Mouse (Mus musculus): ENCODE data around the gene Ano6. TPM values are rescaled to one million over a fixed set of nuclear protein-coding genes. Genes with fewer than 3 reads are reported as not detected.

Gene Ano6
- polyA plus RNA-seq, 1 experiment from 2014 or later: 57.3 TPM

DNA sequence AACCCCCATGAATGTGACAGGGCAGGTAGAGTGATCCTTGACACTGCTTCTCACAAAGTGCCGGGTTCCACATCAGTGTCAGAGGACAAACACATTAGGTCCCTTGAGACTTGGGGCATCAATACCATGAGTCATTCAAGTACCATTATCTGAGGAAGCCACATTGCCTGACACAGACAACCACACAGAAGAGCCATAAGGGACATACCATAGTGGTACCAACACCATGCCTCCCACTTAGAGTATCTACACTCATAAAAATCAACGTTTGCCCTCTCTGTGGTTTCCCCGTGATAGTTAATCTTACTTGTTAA lies 187.3 kb downstream of the Ano6 start:
- H3K9me3 ChIP-seq (ENCODE audit: control insufficient read depth, low read length): no peaks in the 10 kb centered on the region
- 79% methylated on average over 3 of the region's 3 CpGs for whole genome bisulfite sequencing
- DNase-seq (ENCODE audit: low spot score): no peak
- ATAC-seq (ENCODE audit: low read depth): no peak
- peaks cover 7% of the 10 kb centered on the region; the same call in 1 of the 2 replicates for H3K4me1 ChIP-seq (ENCODE audit: control insufficient read depth, insufficient read depth, low read length)
- H3K9ac ChIP-seq (ENCODE audit: low read depth, low read length): no peak overlapping the region
- H3K4me2 ChIP-seq (ENCODE audit: low read depth, low read length): no peak overlapping the region
- H3K27me3 ChIP-seq (replicated peaks; ENCODE audit: control insufficient read depth, insufficient read depth, low read length): no peaks in the 10 kb centered on the region
- H3K27ac ChIP-seq (replicated peaks; ENCODE audit: low read depth, low read length): no peak overlapping the region
- H3K36me3 ChIP-seq (ENCODE audit: control insufficient read depth, insufficient read depth, low read length): peaks cover 15% of the 10 kb centered on the region
- no peak overlapping the region for H3K4me3 ChIP-seq (ENCODE audit: low read depth, low read length)

DNA sequence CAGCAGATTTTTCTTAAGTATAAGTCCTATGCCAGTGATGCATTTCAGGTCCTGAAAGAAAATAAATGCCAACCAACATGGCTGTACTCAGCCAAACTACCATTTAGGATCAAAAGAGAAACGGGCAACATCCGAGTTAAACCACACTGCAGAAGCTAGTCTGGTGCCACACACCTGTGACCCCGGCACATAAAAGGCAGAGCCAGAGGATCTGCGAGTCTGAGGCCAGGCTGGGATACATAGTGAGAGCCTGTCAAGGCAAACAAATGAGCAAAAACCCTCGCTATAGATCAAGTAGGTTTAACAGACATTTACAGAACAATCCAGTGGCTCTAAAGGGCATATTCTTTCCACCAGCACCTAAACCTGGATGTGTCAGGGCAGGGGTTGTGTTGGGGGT lies 190.0 kb downstream of the Ano6 start:
- no peaks in the 10 kb centered on the region for H3K9me3 ChIP-seq (ENCODE audit: control insufficient read depth, low read length)
- ATAC-seq (ENCODE audit: low read depth) (no peak), DNase-seq (ENCODE audit: low spot score) (no peak)
- H3K4me1 ChIP-seq (ENCODE audit: control insufficient read depth, insufficient read depth, low read length): peaks cover 7% of the 10 kb centered on the region; the same call in 1 of the 2 replicates
- no peak overlapping the region for H3K9ac ChIP-seq (ENCODE audit: low read depth, low read length)
- 62% methylated on average over 5 of the region's 5 CpGs for WGBS
- no peaks in the 10 kb centered on the region for H3K36me3 ChIP-seq (ENCODE audit: control insufficient read depth, insufficient read depth, low read length)
- H3K27ac ChIP-seq (replicated peaks; ENCODE audit: low read depth, low read length): no peak overlapping the region
- no peaks in the 10 kb centered on the region for H3K27me3 ChIP-seq (replicated peaks; ENCODE audit: control insufficient read depth, insufficient read depth, low read length)
- H3K4me3 ChIP-seq (ENCODE audit: low read depth, low read length): no peak overlapping the region
- H3K4me2 ChIP-seq (ENCODE audit: low read depth, low read length): no peak overlapping the region

DNA sequence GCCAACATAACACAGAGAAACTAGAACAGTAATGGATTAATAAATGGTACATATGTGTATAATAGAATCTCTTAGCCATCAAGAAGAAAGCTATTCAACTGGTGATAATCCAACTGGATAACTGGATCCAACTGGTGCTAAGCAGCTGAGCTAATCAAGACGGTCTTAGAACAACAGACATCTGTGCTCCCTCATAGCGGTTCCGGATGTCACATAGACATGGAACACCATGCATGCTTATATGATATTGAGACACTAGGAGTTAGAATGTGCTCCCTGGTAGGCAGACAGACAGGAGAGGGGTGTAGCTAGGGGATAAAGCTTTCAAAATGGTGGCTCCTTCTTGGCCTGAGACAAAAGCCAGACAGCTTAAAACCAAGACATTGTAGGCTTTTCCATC lies 197.3 kb downstream of the Ano6 start:
- Histone ChIP-seq H3K4me3 (ENCODE audit: low read depth, low read length) (no peak overlapping the region), H3K27me3 (replicated peaks; ENCODE audit: control insufficient read depth, insufficient read depth, low read length) (no peaks in the 10 kb centered on the region), H3K4me2 (ENCODE audit: low read depth, low read length) (no peak overlapping the region), H3K4me1 (ENCODE audit: control insufficient read depth, insufficient read depth, low read length) (no peaks in the 10 kb centered on the region), H3K9me3 (ENCODE audit: control insufficient read depth, low read length) (peaks cover 10% of the 10 kb centered on the region), H3K27ac (replicated peaks; ENCODE audit: low read depth, low read length) (no peak overlapping the region), H3K9ac (ENCODE audit: low read depth, low read length) (no peak overlapping the region), H3K36me3 (ENCODE audit: control insufficient read depth, insufficient read depth, low read length) (no peaks in the 10 kb centered on the region)
- ATAC-seq (ENCODE audit: low read depth) (no peak), DNase-seq (ENCODE audit: low spot score) (no peak)
- WGBS: 86% methylated on average over 3 of the region's 3 CpGs

DNA sequence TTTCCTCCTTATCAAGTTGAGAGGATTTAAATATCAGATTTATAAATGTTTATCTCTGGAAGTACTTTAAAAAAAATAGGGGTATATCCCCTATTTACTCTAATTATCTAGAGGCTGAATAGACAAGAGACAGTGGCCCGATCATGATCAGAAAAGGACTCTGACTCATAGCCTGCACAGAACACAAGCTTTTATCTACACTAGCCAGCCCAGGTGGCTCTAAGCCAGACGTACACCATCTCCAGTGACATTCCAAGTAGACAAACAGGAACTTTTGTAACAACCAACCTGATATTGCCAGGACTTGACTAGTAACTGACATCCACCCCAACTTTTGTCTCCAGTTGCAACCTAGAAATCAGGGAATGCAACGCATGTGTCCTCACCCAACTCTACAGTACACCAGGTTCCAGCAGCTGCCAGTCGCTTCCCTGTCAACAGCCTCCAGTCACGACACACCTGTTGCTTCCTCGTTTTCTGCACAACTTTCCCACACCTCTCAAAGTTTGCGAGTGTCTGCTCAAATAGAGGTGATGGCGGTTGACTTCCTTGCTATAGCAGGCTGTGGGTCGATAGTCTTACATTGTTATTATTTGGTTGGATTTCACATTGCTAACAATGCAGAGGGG lies 199.0 kb downstream of the Ano6 start:
- Histone ChIP-seq H3K36me3 (ENCODE audit: control insufficient read depth, insufficient read depth, low read length) (no peaks in the 10 kb centered on the region), H3K27ac (replicated peaks; ENCODE audit: low read depth, low read length) (no peak overlapping the region), H3K4me1 (ENCODE audit: control insufficient read depth, insufficient read depth, low read length) (no peaks in the 10 kb centered on the region), H3K4me3 (ENCODE audit: low read depth, low read length) (no peak overlapping the region), H3K27me3 (replicated peaks; ENCODE audit: control insufficient read depth, insufficient read depth, low read length) (no peaks in the 10 kb centered on the region), H3K4me2 (ENCODE audit: low read depth, low read length) (no peak overlapping the region), H3K9me3 (ENCODE audit: control insufficient read depth, low read length) (peaks cover 10% of the 10 kb centered on the region), H3K9ac (ENCODE audit: low read depth, low read length) (no peak overlapping the region)
- 84% methylated on average over 9 of the region's 9 CpGs for WGBS
- ATAC-seq (ENCODE audit: low read depth) (no peak), DNase-seq (ENCODE audit: low spot score) (peak; percentile 22)

DNA sequence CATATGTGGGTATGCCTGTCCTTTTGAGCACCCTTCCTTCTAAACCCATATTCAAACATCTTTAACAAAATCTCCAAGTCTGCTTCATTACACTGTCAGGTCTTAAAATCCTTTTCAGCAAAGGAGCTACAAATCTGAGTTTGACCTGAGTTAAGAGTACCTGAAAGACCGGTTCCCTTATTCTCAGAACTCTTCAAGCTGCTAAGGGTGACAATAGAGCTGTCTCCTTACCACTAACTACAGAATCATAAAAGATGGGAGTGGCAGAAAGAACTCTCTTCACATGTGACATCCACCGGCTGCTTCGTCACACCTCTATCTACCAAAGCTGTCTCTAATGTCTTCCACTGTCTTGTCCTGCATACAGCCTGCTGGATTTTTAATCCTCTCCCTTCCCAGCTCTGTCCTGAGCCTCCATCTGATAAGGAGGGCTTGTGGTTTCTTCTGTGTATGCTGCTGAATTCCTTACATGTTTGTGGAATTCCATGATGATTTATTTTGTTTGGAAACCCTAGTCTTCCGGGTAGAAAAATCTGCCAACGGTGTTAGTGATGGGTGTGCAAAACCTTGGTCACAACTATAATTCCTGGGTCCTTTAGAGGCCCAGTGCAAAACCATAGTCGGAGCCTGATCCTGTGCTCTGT lies 212.4 kb downstream of the Ano6 start:
- 56% methylated on average over 6 of the region's 6 CpGs for WGBS
- Histone ChIP-seq H3K27ac (replicated peaks; ENCODE audit: low read depth, low read length) (no peak overlapping the region), H3K36me3 (ENCODE audit: control insufficient read depth, insufficient read depth, low read length) (no peaks in the 10 kb centered on the region), H3K9ac (ENCODE audit: low read depth, low read length) (no peak overlapping the region), H3K4me3 (ENCODE audit: low read depth, low read length) (no peak overlapping the region), H3K4me2 (ENCODE audit: low read depth, low read length) (no peak overlapping the region), H3K27me3 (replicated peaks; ENCODE audit: control insufficient read depth, insufficient read depth, low read length) (no peaks in the 10 kb centered on the region), H3K4me1 (ENCODE audit: control insufficient read depth, insufficient read depth, low read length) (peaks cover 5% of the 10 kb centered on the region; the same call in 1 of the 2 replicates), H3K9me3 (ENCODE audit: control insufficient read depth, low read length) (no peaks in the 10 kb centered on the region)
- DNase-seq (ENCODE audit: low spot score) (peak; percentile 71), ATAC-seq (ENCODE audit: low read depth) (peak; percentile 30; the same call in 1 of the 2 replicates)

DNA sequence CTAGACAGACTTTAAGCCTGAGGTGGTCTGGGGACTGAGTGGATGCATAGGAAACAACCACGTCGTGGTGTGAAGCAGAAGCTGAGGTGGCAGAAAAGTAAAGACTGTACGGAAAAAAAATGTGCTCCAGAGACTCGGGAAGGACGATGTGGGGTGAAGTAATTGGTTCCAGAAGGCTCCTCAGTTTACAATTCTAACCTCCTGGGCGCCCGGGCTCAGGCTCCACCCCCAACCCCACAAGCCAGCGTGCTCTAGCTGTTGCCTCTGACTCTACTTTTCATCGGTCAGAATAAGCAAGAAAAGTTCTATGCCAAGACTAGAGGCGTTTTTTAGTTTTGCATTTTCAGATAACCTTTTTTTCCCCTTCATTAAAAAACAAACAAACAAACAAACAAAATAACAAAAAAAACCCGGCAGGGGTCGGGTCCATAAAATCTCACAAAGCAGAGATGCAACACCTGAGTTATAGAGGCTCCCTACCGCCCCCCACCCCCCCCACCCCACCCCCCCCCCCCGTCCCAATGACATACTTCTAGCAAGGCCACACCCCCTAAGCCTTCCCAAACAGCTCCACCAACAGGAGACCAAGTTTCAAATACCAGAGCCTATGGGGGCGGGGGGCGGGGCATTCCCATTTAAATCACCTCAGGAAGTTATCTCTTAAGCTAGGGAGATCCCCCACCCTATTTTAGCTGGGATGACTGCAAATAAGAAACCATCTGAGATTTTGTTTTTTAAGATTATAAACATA lies 221.2 kb downstream of the Ano6 start:
- H3K9ac ChIP-seq (ENCODE audit: low read depth, low read length): 0 out of 2 replicates have a peak overlapping the region, but pooled peaks have one; percentile 8
- DNase-seq (ENCODE audit: low spot score) (peak; percentile 59), ATAC-seq (ENCODE audit: low read depth) (no peak)
- H3K4me2 ChIP-seq (ENCODE audit: low read depth, low read length): peak overlapping the region; percentile 40
- H3K9me3 ChIP-seq (ENCODE audit: control insufficient read depth, low read length): peaks cover 11% of the 10 kb centered on the region
- H3K4me3 ChIP-seq (ENCODE audit: low read depth, low read length): no peak overlapping the region
- H3K36me3 ChIP-seq (ENCODE audit: control insufficient read depth, insufficient read depth, low read length): no peaks in the 10 kb centered on the region
- peak overlapping the region; percentile 79 for H3K27ac ChIP-seq (replicated peaks; ENCODE audit: low read depth, low read length)
- WGBS: 56% methylated on average over 15 of the region's 16 CpGs
- H3K27me3 ChIP-seq (replicated peaks; ENCODE audit: control insufficient read depth, insufficient read depth, low read length): no peaks in the 10 kb centered on the region
- H3K4me1 ChIP-seq (ENCODE audit: control insufficient read depth, insufficient read depth, low read length): peaks cover 12% of the 10 kb centered on the region; the same call in 1 of the 2 replicates

DNA sequence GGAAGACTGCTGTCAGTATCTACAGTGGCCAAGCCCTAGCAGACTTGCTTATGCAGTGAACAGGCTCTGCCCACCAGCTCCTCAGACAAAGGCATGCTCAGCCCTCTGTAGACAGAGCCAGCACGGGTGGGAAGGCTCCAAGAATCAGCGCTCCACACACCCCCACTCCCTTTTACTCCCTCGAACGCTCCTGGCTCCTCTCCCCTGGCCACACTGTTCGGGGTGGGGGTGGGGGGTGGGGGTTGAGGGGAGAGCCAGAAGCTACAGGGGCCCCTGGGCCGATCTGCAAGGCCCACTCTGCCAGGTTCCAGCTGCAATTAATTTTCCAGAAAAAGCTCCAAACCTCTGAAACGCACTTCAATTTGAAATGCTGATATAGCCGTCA lies 221.7 kb downstream of the Ano6 start:
- DNase-seq (ENCODE audit: low spot score) (peak; percentile 86), ATAC-seq (ENCODE audit: low read depth) (peak; percentile 94)
- 32% methylated on average over 7 of the region's 8 CpGs for WGBS
- Histone ChIP-seq H3K27ac (replicated peaks; ENCODE audit: low read depth, low read length) (peak overlapping the region; percentile 79), H3K9me3 (ENCODE audit: control insufficient read depth, low read length) (peaks cover 16% of the 10 kb centered on the region), H3K4me3 (ENCODE audit: low read depth, low read length) (no peak overlapping the region), H3K4me1 (ENCODE audit: control insufficient read depth, insufficient read depth, low read length) (peaks cover 12% of the 10 kb centered on the region; the same call in 1 of the 2 replicates), H3K4me2 (ENCODE audit: low read depth, low read length) (peak overlapping the region; percentile 40), H3K36me3 (ENCODE audit: control insufficient read depth, insufficient read depth, low read length) (no peaks in the 10 kb centered on the region), H3K27me3 (replicated peaks; ENCODE audit: control insufficient read depth, insufficient read depth, low read length) (no peaks in the 10 kb centered on the region), H3K9ac (ENCODE audit: low read depth, low read length) (0 out of 2 replicates have a peak overlapping the region, but pooled peaks have one; percentile 8)

DNA sequence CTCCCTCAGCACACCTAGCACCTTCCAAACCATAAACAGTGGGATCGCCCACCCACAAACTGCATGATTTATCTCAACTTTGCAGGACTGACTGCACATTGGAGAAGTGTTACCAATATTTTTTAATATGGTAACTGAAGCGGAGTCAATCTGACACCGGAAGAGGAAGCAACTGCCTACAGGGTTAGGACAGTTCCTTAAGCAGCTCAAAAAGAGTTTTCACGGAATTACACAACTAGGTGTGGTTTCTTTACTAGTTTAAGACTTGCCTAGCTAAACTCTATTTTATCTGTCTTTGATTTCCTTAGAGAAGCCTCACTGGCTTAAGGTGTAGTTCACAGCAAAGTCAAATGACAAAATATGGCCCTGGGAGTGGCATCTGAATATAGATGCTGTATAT lies 223.9 kb downstream of the Ano6 start:
- Histone ChIP-seq H3K4me3 (ENCODE audit: low read depth, low read length) (no peak overlapping the region), H3K4me1 (ENCODE audit: control insufficient read depth, insufficient read depth, low read length) (peaks cover 12% of the 10 kb centered on the region; the same call in 1 of the 2 replicates), H3K9ac (ENCODE audit: low read depth, low read length) (no peak overlapping the region), H3K36me3 (ENCODE audit: control insufficient read depth, insufficient read depth, low read length) (no peaks in the 10 kb centered on the region), H3K4me2 (ENCODE audit: low read depth, low read length) (no peak overlapping the region), H3K27me3 (replicated peaks; ENCODE audit: control insufficient read depth, insufficient read depth, low read length) (no peaks in the 10 kb centered on the region), H3K27ac (replicated peaks; ENCODE audit: low read depth, low read length) (no peak overlapping the region), H3K9me3 (ENCODE audit: control insufficient read depth, low read length) (peaks cover 16% of the 10 kb centered on the region)
- ATAC-seq (ENCODE audit: low read depth): no peak
- WGBS: 94% methylated on average over 4 of the region's 4 CpGs
- DNase-seq (ENCODE audit: low spot score): no peak

Data from embryonic facial prominence, embryonic 14.5 days (tissue).